Mouse (Mus musculus) erythroblast, adult 5-6 weeks (primary cell): ENCODE data around the gene Cdh23. TPM values are rescaled to one million over a fixed set of nuclear protein-coding genes. Genes with fewer than 3 reads are reported as not detected.

Experiments used
- ATAC-seq: replicated peaks from 2 replicates; pipeline ENCODE4 v1.8.0; 2016; ENCODE audit warnings: moderate number of reproducible peaks, mild to moderate bottlenecking, moderate TSS enrichment, inconsistent platforms; ENCODE audit not compliant: poor library complexity, low FRiP score, severe bottlenecking
- total RNA-seq, 2 experiments: library from RNA; stranded (forward) in 1 of 2; stranded (reverse) in 1 of 2; fragments of 150-400 nt in 1 of 2; fragments of 200-764, 138-1000 nt in 1 of 2; gene quantifications; 2 replicates each; pipeline versions ENCODE4 v1.2.3 to v1.2.4; 2015 to 2017; ENCODE audit warnings: low replicate concordance in 2 of 2

Cdh23 gene
- total RNA-seq, 2 experiments from 2014 or later: 0.26 TPM; not detected in 1

DNA sequence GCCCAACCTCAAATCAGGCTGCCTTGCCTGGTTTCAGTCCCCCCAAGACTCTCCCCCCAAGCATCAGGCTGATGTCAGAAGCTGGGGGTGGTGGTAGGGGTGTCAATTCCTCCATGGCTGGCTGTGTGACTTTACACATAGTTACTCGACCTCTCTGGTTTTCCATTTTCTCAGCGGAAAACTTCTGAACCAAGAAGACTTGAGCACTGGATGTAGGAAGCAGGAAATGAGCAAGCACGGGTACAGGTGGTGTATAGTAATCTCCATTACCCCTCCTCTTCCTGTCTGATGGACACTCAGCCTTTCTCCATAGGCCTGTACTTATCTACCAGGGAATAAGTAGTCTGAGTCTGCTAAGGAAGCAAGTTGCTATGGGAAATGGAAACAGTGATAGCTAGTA lies 316.1 kb downstream of the Cdh23 start:
- ATAC-seq: no peak

DNA sequence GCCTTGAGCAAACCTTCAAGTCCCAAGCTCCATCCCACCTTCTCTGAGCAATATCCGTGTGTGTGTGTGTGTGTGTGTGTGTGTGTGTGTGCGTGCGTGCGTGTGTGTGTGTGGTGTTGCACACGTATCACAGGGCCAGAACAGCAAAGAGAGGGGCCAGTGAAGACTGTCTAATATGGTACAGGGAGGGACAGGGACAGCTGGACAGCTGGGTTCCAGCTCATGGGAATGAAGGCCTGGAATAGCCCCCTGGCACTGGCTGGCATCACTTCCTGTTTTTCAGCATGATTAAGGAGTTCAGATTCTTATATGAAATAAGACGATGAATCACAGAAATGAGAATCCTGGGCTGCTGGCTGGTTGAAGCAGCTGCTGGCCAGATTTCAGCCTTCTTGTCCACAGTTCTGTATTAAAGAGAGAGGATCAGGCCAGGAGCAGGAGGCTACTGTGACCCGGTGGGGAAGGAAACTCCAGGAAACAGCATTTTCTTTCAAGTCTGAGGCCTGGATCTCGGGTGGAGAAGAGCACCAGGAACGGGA lies 316.8 kb downstream of the Cdh23 start:
- ATAC-seq: no peak

DNA sequence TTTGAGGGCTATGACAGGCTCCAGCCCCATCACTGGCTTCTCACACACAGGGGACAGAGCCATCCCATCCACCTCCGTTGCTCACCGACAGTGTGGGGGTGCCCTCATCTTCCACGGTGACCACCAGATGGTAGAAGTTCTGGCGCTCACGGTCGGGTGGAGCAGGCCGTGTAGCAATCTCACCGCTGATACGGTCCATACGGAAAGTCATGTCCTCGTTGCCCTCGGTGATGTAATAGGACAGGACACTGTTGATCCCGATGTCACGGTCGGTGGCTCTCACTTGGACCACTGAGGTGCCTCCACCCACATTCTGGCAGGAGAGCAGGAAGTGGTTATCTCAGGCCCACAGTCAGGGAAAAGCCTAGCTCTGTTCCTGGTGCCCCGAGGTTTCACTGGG lies 319.6 kb downstream of the Cdh23 start:
- ATAC-seq: no peak

DNA sequence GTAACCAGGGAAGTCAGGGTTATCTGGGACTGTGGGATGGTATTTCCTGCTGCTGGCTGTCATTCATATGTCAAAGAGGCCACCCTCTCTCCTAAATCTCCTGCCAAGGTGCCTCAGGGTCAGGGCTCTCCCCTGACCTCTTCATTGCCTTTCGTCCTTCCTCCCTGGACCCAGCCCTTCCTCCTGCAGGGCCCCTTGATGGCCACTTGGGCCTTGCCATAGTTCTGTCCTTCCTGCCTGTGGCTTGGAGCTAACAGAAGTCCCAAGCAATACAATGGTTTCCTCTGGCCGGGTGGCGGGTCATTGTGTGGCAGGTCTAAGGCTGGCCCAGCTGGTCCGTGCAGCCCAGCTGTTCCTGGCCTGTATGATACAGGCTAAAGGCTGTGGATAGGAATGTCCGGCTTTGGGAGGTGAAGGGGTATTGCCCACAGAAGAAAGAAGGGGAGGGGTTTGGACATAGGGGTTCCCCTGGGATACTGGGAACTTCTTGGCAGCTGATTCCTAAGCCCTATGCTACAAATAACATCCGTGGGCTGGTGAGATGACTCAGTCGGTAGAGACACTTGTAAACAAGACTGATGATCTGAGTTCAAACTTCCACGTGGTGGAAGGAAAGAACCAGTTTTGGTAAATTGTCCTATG lies 322.2 kb downstream of the Cdh23 start:
- no peak for ATAC-seq

DNA sequence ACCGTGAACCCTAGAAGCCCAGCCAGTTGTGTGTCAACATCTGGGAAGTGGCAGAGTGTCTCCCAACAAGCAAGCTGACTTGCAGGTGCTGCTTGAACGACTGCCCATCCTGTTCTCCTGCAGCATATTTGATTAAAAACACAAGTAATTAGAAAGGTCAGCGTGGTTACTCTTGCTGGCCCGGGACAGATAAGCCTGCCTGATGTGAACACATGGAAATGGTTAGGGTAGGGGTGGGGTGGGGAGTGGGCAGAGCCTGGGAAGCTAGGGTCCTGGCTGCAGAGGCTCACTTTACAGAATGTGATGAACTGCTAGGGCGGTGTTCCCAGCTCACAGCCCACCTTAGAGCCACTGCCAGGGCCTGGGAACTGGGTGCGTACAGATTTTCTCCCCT lies 322.8 kb downstream of the Cdh23 start:
- ATAC-seq: no peak

DNA sequence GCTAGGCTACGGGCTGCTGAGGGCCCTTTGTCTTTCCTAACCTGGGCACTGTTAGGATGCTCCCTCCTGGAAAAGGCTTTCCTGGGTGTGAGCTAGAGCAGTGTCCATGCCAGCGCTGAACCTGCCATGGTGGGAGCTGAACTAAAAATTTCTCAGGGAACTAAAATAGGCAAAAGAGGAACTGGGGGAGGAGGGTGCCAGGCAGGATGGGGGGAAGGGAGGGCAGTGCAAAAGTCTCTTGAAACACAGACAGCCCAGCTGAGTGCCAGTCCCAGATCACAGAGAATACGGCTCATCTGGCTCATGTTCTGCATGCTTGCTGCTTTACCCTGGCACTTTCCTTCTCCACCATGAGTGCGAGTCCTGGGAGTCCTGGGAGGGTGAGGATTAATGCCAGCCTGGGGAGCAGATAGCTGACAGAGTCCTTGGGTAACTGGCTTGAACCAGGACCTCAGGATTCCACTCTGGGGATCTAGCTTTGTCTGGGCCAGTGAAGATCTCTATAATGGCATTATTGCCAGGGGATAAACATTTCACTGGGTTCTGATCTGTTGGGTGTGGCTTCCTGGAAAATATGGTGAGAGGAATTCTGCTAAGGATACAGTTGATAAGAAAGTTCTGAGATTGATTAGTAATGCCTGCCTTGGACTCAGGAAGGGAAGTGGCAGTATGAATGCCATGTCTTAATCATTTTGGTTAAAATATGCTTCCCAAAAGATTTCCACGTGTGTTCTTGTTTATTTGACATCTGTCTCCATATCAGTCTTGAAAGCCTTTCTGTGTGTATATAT lies 324.5 kb downstream of the Cdh23 start:
- ATAC-seq: no peak

DNA sequence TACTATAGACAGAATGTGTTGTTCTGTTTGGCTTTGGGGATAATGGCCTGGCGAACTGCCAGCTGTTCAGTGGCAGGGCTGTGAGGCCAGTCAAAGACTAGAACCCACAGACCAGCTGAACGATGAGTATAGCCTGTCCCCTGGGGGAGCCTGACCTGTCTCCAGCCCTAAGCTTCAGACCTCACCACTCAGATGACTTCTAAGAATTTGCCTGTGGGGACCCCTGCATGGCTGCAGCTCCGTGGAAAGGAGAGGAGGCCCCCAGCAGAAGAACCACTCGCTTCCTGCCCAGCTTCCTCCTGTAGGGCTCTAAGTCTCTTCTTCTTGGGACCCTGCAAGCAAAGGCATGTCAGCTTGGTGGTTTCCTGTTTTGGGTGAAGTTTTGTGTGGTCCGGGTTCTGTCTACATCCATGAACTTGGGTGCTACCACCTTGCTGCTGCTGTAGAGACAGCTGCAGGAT lies 325.7 kb downstream of the Cdh23 start:
- ATAC-seq: no peak

DNA sequence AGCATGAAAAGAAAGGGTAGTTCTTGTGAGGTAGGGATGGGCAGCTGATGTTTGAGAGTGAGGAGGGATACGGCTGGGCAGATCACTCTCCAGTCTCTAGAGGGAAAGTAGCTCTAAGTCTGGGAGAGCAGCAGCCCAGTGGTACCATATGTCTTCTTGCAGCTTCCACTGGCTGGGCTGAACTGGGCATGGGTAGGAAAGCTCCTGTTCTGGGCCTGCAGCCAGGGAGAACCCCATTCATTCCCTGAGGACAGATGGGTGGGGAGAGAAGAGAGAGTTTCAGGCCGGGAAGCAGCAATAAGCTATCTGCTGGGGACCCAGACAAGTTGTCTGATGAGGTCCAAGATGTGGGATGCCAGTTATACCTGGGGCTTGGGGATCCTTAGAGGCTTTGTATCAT lies 326.2 kb downstream of the Cdh23 start:
- no peak for ATAC-seq

DNA sequence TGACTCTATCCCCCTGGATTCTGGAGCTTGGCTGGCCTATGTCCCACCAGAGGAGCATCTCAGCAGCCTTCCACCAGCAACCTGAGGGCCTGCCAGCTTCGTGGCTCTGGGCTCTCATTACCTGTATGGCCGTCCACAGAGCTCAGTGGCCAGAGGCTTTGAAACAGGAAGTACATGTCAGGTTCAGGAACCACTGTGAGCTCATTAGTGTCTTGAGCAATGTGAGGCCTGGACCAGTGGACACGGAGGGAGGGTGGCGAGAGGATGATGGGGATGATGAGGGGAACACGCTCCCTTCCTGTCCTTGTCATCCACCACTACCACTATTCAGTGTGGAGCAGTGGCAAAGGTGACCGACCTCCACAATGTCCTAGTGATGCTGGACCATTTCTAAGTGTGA lies 326.9 kb downstream of the Cdh23 start:
- ATAC-seq: no peak

DNA sequence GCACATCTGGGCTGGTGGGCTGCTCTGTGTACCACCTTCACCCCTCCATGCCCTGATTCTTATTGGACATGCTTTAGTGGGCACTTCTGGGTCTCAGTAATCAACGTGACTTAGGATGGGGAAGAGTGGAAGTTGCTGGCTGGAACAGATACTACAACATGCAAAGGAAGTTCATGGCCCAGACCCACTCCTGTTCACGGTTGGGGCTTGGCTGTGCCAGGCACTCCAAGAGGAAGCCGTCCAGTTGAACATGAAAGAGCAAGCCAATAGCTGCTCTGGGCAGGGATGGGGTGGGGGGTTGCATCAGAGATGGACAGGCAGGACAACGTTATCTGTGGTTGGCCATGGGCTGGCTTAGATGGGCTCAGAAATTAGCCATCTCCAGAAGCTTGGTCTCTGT lies 328.4 kb downstream of the Cdh23 start:
- no peak for ATAC-seq

DNA sequence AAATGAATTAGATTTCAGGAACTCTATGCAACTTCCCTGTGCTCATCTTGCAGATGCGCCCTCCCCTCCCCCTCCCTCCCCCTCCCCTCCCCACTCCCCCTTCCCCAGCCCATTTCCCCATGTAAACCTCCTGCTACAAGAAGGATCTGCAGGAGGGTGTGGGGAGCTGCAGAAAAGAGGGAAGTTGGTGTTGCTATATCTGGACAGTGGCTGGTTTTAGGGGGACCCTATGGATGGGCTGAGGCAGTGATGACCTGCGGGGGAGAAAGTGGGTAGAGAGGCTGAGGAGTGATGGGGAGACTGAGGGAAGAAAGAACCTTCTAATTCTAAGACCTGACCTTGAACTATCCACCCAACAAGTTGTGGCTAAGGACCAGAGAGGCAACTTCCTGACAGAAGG lies 329.1 kb downstream of the Cdh23 start:
- ATAC-seq: no peak

DNA sequence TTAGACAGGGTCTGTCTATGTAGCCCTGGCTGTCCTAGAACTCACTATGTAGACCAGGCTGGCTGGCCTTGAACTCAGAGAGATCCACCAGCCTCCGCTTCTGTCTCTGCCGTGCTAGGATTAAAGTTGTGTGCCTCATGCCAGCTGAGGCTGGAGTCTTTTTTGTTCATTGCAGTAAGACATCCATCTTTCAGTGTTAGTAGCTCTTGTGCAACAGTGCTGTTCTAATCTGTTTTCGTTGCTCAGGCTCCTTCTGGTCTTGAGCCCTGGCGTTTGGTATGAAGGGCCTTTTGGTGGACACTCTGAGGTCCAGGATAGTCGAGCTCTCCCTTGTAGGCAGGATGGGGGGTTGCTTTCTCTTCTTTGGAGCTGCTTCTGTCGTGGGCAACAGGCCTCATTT lies 332.9 kb downstream of the Cdh23 start:
- ATAC-seq: no peak

DNA sequence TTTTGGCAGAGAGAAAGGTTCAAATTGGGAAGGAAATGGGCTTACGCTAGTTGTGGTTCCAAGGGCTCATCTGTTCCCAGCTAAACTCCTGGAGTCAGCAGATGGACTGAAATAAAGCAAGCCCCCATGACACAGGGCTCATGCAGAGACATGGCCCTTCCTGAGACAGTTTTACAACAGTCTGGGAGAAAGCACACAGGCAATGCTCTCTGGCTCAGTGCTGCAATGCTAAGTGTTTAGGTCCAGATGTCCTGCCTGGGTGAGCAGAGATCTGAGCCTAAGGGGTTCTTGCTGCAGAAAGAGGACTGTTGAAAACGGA lies 334.0 kb downstream of the Cdh23 start:
- no peak for ATAC-seq

DNA sequence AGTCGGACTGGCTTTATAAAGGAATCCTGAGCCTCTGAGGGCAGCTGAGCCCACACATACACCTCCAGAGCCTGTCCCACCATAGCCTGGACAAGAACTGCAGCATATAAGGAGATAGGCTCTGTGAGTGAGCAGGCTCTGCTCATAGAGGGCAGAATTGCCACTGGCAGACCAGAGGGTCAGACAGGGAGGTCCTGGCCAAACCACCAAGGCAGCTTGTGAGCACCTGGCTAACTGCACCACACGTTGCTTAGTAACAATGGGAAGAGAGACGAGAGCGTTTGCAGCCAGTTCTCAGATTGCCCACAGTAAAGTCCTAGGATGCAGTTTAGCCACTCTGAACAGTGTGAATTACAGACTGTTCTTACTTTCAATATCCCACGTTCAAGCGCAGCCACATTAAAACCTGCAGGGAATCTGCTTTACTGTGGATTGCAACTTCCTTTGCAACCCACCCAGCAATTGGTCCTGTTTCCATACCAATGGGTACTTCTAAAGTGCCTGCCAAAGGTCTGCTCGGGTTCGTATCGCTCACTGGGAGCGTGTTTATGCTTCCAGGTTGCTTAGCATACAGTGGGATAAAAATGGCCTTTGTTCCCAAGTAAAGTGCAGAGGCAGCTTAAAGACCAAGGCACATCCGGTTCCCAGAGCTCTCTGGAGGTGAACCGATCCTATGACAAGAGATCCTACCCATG lies 334.5 kb downstream of the Cdh23 start:
- ATAC-seq: no peak

DNA sequence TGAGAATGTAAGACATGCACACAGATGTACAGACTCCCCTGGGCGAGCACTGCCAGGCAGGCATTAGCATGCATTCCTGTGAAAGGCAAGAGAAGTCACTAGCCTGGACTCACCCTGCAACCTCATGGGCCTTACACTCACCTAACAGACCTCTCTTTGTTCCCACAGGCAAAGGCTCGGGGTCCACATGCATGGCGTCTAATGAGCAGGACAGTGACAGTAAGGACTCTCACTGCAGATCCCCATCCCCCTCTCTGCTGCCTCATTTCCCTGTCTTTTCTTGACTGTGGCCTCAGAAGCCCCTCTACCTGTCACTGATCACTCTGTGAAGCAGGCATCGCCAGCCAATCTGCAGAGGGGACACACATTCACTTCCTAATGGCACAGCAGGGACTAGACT lies 337.5 kb downstream of the Cdh23 start:
- ATAC-seq: no peak

DNA sequence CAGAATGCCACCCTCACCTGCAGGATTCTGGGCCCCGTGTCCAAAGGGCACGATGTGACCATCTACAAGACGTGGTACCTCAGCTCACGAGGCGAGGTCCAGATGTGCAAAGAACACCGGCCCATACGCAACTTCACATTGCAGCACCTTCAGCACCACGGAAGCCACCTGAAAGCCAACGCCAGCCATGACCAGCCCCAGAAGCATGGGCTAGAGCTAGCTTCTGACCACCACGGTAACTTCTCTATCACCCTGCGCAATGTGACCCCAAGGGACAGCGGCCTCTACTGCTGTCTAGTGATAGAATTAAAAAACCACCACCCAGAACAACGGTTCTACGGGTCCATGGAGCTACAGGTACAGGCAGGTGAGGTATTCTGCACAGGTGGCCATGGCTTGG lies 338.4 kb downstream of the Cdh23 start:
- no peak for ATAC-seq

DNA sequence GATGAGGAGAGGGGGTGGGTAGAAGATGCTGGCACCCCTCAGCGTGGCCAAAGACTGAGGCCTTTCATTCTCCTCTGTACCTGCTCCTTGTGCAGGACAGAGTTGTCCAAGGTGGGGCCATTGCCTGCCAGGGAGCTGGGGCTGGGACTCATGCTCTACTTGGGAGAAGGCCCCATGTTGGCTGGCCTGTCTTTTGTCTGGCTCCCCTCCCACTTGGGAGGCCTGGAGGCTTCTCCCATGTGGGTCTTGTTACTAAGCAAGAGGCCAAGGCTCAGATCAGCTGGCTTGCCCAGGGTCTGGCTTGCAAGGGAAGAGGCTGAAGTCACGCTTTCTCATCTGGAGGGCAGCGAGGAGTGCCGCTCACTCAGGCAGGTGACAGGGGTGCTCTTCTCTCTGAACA lies 338.8 kb downstream of the Cdh23 start:
- ATAC-seq: no peak

DNA sequence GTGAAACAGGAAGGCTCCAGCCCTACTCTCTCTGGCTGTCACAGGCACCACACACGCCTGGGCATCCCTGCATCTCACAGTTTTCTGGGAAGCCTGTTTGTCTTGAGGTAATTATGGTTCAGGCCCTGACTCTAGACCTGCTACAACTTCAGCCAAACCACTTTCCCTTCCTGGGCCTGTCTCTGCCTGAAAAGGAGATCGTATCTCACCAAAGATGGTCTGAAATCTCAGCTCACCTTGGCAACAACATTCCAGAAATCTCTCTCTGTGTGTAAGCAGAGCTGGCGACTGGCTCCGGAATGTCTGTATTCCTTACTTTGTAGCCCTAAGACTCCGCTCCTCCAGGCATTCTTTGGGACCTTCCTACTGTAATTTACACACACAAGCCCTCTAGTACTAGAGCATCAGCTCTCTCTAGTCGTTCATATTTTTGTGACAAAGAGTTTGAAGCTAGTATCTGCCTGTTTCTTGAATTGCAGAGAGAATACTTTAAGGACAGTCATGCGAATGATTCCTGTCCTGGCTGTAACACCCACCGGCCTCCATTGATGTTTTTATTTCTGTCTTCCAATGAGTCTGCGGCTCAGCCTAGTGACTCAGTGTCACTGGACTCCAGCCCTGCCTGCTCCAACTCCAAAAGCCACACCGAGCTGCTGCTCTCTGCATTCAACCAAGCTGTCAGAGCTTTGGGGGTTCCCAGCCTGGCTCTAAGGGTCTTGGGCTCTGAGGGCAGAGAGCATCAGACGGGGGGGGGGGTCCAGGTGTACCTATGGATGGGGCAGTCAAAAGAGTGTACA lies 341.2 kb downstream of the Cdh23 start:
- no peak for ATAC-seq

DNA sequence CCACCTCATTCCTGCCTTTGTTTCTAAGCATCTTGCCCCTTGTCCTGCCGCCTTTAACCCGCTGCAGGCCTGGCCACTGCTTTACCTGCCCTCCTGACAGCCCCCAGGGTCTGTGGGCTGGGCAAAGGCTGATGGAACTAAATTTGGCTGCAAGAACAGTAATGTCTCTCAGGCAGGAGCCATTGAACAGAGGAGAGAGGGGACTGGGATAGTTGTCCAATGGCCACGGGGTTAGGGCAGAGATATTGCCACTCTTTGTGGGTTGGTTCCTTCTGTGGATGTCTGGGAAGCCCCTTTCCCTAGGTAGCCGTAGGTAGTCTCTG lies 342.3 kb downstream of the Cdh23 start:
- no peak for ATAC-seq

DNA sequence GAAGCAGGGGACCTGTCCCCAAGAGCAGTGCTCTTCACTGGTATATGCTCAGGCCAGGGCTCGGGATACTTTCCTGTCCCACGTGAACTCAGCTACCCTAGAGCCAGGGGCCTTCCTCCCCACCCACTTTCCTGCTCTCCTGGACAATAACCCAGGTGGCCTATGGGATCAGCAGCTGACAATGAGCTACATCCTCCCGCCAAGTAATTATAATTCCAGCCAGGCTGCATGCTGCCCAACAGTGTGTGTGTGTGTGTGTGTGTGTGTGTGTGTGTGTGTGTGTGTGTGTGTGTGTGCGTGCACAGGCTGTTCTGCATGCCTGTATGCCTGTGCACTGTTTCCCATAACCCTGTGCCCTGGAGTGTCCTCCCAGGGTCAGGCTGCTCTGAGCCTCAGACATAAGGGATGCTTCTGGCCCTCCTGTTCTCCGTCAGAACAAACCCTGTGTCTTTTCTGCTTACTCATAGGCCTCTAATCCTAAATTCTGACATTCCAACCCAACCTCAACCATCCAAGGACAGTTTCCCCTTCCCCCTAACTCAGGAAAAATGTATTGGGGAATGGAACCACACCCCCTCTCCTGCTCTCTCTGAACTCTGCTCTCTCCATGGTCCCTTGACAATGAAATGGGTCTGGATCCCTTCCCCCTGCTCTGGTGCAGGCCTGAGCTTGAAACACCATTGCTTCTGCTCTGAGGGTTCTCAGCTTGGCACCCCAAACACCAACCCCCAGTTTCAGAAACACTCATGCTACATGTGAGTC lies 342.9 kb downstream of the Cdh23 start:
- ATAC-seq: no peak
